Mouse (Mus musculus): ENCODE measurements around the gene Ube4b.
"Not testable (repeated sequence)": the region's sequence is repeated elsewhere in the genome, so short reads cannot be mapped to it uniquely, and the experiment has no call there.

The Ube4b gene

DNA sequence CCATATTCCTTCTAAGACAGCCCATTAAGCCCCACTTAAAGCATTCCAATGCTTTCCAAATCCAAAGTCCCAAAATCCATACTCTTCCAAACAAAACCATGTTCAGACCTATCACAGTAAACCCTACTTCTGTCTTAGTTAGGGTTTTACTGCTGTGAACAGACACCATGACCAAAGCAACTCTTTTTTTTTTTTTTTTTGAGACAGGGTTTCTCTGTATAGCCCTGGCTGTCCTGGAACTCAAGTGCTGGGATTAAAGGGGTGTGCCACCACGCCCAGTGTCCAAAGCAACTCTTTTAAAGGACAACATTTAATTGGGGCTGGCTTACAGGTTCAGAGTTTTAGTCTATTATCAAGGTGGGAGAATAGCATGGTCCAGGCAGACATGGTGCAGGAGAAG lies 5.3 kb upstream of the Ube4b start:
- not testable (repeated sequence) for DNase-seq (ENCODE audit: low spot score)

GRCm38 (mm10) chr4:149429592-149429991 lies 3.0 kb upstream of the Ube4b start:
- no peak for DNase-seq (ENCODE audit: low spot score)

DNA sequence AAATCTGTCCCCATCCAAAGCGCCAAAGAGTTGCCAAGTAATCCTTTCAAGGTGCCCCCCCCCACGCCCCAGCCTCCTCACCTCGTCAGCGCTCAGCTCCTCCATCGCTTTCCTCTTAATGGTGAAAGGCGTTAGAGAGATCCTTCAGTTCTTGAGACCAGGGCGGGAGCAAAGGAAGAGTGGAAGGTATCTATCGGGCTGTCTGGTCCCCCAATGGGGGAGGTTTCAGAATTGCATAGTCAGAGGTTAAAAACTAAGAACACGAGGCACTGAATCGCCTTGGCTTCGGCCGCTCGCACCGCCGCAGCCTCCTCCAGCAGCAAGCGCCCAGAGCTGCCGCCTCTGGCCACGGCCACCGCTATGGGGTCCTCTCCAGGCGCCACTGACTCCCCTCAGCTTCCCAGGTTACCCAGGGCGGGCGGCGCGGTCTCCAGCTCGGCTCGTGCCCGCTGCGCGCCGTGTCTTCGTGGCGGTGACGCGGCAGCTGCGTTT lies 702 bp downstream of the Ube4b start:
- no peak for DNase-seq (ENCODE audit: low spot score)

GRCm38 (mm10) chr4:149424755-149425154 lies 1.8 kb downstream of the Ube4b start:
- DNase-seq (ENCODE audit: low spot score) = peak; percentile 32

DNA sequence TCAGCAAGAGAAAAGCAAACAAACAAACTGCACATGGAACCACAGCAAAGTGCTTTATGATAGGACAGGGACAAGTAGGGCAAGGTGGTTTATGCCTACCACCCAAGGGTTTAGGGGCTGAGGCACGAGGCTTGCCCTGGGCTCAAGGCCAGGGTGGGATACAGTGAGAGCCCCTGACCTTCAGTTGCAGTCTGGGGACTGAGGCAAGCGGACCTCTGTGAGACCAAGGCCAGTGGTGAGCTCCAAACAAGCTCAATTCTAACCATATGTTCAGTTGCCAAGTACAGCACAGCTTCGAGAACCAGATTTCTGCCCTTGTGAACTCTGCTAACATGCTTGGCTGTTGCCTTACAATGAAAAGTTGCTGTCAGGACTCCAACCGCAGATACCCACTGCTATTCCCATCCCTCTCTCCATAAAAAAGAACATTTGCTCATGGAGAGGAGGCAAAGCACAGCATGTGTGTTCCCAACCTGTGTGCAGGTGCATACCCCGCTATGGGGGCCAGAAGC lies 8.6 kb downstream of the Ube4b start:
- DNase-seq (ENCODE audit: low spot score) = no peak

- DNase-seq (ENCODE audit: low spot score) = no peak
Observed at GRCm38 (mm10) chr4:149416986-149417385, 9.6 kb downstream of the Ube4b start.

DNA sequence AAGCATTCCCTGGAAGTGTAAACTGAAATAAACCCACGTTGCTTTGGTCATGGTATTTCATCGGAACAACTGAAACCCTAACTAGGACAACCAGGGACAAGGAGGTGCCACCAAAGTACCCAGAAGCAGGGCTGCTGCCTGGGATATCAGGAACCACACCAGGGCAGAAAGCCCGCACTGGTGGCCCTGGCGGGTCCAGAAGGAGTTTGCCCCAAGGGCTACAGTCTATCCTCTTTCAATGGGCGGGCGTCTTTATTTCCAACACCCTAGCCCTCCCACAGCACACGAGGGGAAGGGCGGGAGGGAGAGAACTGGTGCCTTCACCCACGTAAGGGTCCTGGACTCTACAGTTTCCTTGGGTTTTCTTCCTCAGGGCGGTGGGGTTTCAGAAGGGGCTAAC lies 10.1 kb downstream of the Ube4b start:
- no peak for DNase-seq (ENCODE audit: low spot score)

- DNase-seq (ENCODE audit: low spot score) = peak; percentile 21
Observed at GRCm38 (mm10) chr4:149415651-149416169, 10.8 kb downstream of the Ube4b start.

DNA sequence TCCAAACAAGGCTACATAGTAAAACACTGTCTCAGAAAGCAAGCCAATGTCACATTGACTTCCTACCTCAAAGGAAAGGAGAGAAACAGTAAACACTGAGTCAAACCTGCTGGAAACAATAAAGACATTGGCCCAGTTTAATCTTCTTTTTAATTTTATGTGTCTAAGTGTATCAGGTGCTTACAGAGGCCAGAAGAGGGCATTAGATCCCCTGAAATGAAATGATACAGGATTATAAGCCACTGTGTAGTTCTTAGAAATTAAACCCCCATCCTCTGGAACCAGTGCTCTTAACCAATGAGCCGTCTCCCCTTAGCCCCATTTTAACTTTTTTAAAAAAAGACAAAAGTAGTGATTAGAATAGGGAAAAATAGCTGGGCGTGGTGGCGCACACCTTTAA lies 12.3 kb downstream of the Ube4b start:
- DNase-seq (ENCODE audit: low spot score) = no peak

GRCm38 (mm10) chr4:149409759-149410158 lies 16.8 kb downstream of the Ube4b start:
- no peak for DNase-seq (ENCODE audit: low spot score)

DNA sequence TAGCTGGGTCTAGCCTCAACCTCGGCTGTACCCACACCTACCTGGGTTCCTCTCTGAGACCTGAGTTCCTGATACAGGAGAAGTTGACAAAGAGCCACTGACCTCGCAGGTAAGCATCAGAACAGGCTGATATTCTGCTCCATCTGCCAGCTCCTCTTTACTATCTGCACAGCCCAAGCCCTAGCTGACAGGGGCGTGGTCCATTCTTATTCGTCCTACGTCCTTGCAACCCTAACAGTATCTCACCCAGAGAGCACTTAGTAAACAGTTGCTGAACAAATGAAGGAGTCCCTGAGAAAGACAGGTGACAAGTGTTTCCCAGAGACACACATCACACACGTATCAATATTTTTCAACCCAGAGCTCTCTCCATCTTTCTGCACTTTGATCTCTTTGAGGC lies 18.2 kb downstream of the Ube4b start:
- no peak for DNase-seq (ENCODE audit: low spot score)

GRCm38 (mm10) chr4:149407461-149407860 lies 19.1 kb downstream of the Ube4b start:
- DNase-seq (ENCODE audit: low spot score) = no peak

DNA sequence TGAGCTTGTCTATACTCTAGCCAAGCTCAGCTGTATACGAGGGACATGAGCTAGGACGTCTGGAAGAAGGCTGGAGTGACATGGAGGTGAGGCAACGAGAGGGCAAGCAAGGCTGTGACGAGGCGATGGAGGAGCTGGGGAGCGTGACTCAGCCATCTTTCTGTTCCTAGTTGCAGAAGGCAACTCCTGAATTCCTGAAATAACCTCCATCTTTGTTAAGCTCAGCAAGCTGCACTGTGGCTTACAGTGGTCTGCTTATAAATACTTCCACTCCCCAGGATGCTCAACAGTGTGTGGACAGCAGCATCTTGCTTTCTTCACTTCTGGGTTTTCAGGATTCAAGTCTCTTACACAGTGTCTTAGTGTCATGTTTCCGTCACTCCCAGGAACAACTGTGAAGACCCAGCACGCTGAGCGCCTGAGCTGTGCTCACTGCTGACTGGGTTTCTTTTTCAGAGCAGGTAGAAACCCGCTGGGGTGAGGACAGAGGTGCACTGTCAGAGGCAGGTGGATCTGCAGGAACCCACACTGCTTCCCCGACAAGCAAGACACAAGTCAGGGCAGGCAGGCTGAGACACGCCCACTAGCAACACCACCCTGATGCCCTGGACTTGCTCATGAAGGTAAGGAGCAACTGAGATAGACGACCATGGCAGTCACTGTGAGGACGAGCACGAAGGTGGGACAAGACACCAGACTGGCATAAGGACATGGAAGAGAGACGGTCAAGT lies 20.7 kb downstream of the Ube4b start:
- no peak for DNase-seq (ENCODE audit: low spot score)

DNA sequence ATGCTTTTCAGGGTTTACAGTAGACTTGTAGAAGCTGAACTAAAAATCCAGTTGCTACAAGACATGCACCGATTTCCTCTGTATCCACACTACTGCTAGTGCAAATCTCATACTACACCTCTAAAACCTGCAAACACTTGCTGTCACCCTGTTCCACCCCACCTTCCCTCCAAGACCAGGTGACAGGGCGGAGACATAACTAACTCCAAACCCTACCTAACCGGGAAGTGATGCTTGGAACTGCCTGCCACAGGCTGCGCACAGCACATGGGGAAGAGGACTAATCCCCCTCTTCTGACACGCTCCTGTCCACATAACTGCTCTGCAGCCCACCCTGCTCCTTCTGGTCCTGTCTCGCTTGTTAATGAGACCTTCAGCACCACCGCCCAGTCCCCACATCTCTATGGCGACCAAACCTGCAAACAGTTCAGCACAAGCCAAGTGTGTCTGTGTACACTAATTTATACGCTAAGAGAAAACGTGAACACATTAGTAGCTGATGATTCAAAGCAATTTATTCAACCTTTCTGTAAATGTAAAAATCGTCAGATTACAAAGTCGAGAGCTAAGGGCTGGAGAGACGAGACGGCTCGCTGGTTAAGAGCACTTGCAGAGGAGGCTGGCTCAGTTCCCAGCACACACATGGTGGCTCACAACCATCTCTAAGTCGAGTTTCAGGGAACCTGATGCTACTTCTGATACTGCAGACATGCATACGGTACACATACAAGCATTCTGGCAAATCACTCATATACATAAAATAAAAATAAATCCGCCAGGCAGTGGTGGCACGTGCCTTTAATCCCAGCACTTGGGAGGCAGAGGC lies 21.7 kb downstream of the Ube4b start:
- no peak for DNase-seq (ENCODE audit: low spot score)

- DNase-seq (ENCODE audit: low spot score) = peak; percentile 49
Observed at GRCm38 (mm10) chr4:149403037-149403436, 23.5 kb downstream of the Ube4b start.

GRCm38 (mm10) chr4:149401591-149401982 lies 25.0 kb downstream of the Ube4b start:
- no peak for DNase-seq (ENCODE audit: low spot score)

GRCm38 (mm10) chr4:149400878-149401590 lies 25.5 kb downstream of the Ube4b start:
- no peak for DNase-seq (ENCODE audit: low spot score)

DNA sequence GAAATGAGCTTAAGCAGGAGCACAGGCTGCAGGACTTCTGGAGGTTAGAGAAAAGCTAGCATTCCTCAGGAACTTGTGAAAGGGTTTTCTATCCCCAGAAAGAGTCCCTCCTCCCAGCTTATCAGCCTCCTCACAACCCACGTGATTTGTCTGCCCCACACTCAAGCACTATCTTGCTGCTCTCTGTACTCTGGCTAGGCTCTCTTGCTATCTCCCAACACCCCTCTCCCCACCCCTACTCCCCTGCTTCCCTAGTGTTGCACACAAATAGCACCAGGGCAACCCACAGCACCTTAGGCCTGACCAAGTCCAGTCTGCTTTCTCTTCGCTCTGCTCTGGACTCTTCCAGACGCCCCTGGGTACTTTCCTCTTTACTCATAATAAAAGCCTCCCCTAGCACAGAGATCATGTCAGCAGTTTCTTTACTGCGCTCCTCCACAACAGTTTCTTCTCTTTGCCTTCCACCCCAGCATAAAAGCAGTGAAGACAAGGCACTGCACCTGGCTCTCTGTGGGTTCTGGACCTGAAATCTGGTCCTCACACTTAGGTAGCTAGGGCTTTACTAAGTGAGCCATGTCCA lies 27.1 kb downstream of the Ube4b start:
- DNase-seq (ENCODE audit: low spot score) = peak; percentile 32

DNA sequence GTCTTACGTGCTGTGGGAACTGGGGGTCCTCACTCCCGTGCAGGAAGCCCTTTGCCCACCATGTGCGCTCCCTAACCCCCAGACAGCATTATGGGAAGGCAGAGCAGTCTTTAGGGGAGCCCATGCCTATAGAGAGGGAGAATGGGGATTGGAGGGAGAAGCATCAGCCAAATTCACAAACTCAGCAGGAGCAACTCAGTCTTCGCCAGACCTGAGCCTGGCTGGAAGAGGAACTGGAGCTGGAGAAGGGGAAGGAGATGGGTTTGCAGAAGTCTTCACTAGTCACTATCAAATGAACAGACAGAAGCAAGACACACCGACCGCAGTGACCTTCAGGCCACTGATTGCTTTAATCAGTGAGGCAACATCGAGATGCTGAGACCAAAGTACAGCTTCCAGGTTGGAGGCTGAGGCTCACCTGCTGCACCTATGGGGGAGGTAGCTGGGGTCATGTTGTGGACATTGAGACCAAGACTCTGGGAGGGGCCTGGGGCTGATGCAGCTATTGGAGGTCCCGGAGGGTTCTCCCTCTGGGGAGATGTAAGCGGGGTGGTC lies 28.3 kb downstream of the Ube4b start:
- no peak for DNase-seq (ENCODE audit: low spot score)

- peak; percentile 28 for DNase-seq (ENCODE audit: low spot score)
Observed at GRCm38 (mm10) chr4:149396433-149397306, 29.9 kb downstream of the Ube4b start.

Measured in embryo, embryonic 10 days (tissue).